Mouse (Mus musculus) cortical plate, adult 2 months (tissue): ENCODE data around the gene Usp7.

Experiments
- CTCF ChIP-seq: fragments of 200-500 bp; IDR thresholded peaks from 2 replicates; pipeline ENCODE4 v1.5.1; 2011; ENCODE audit warnings: mild to moderate bottlenecking, control low read depth, low read length; ENCODE audit not compliant: insufficient read depth; ENCODE audit errors: extremely low read depth
- POLR2A ChIP-seq: fragments of 200-500 bp; IDR thresholded peaks from 2 replicates; pipeline ENCODE4 v1.6.1; 2011; ENCODE audit warnings: mild to moderate bottlenecking, low read length, control low read depth; ENCODE audit not compliant: insufficient read depth; ENCODE audit errors: extremely low read depth

DNA sequence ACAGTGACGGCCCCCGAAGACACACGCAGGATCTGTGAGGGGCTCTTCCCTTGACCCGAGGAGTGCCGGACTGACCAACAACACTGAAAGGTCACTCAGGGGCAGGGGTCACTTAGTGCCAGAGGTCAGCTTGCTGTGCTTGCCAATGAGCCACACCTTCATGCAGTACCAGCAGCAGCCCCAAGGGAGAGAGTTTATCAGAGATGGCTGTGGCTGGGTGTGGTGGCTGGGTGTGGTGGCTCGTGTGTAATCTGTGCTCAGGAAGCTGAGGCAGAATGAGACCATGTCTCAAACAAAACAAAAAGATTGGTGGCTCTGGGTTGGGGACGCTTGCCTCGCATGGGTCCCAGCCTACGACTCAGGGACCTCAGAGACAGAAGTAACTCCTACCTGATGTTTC lies 136.5 kb downstream of the Usp7 start:
- TF ChIP-seq CTCF (no peak), POLR2A (no peak)
